Mouse (Mus musculus): ENCODE measurements around the gene Plekhh1. TPM values are rescaled to one million over a fixed set of nuclear protein-coding genes. Genes with fewer than 3 reads are reported as not detected.
A peak's percentile ranks its signal among the peaks of the same experiment; 100 is the strongest.
"Not testable (repeated sequence)": the region's sequence is repeated elsewhere in the genome, so short reads cannot be mapped to it uniquely, and the experiment has no call there.

Gene Plekhh1
- polyA plus RNA-seq, 1 experiment from 2014 or later: 2.1 TPM

GRCm38 (mm10) chr12:79005456-79005855, 23.5 kb upstream of the Plekhh1 start:
- Histone ChIP-seq H3K4me2 (peak overlapping the region; percentile 79), H3K27me3 (no peaks in the 10 kb centered on the region), H3K27ac (no peak overlapping the region), H3K36me3 (no peaks in the 10 kb centered on the region), H3K9me3 (no peaks in the 10 kb centered on the region), H3K9ac (0 out of 2 replicates have a peak overlapping the region, but pooled peaks have one; percentile 94), H3K4me1 (replicated peaks) (peaks cover 29% of the 10 kb centered on the region), H3K4me3 (peak overlapping the region; percentile 93)
- no peak for ATAC-seq (ENCODE audit: low FRiP score)
- 93% methylated on average over 5 of the region's 5 CpGs for WGBS

GRCm38 (mm10) chr12:79006076-79006475, 22.9 kb upstream of the Plekhh1 start:
- H3K36me3 ChIP-seq: no peaks in the 10 kb centered on the region
- no peaks in the 10 kb centered on the region for H3K9me3 ChIP-seq
- no peaks in the 10 kb centered on the region for H3K27me3 ChIP-seq
- peak overlapping the region; percentile 94 for H3K9ac ChIP-seq
- 38% methylated on average over 9 of the region's 9 CpGs for WGBS
- H3K4me3 ChIP-seq: peak overlapping the region; percentile 93
- no peak for ATAC-seq (ENCODE audit: low FRiP score)
- peak overlapping the region; percentile 79 for H3K4me2 ChIP-seq
- H3K27ac ChIP-seq: peak overlapping the region; percentile 94; the same call in 1 of the 2 replicates
- H3K4me1 ChIP-seq (replicated peaks): peaks cover 29% of the 10 kb centered on the region

GRCm38 (mm10) chr12:79006478-79007125, 22.4 kb upstream of the Plekhh1 start:
- peaks cover 29% of the 10 kb centered on the region for H3K4me1 ChIP-seq (replicated peaks)
- peak overlapping the region; percentile 94 for H3K9ac ChIP-seq
- H3K4me2 ChIP-seq: peak overlapping the region; percentile 79
- no peaks in the 10 kb centered on the region for H3K27me3 ChIP-seq
- H3K27ac ChIP-seq: peak overlapping the region; percentile 94
- under 1% methylated on average over 53 of the region's 53 CpGs for WGBS
- no peaks in the 10 kb centered on the region for H3K9me3 ChIP-seq
- H3K36me3 ChIP-seq: no peaks in the 10 kb centered on the region
- peak; percentile 83 for ATAC-seq (ENCODE audit: low FRiP score)
- peak overlapping the region; percentile 93 for H3K4me3 ChIP-seq

GRCm38 (mm10) chr12:79007126-79007753, 21.7 kb upstream of the Plekhh1 start, which contains the start of gene Tmem229b:
Tmem229b (minus strand) TSS chr12:79007627.
- Histone ChIP-seq H3K36me3 (no peaks in the 10 kb centered on the region), H3K4me3 (peak within 1 kb of the TSS; percentile 93), H3K9ac (peak within 1 kb of the TSS; percentile 94), H3K27me3 (no peaks in the 10 kb centered on the region), H3K9me3 (no peaks in the 10 kb centered on the region), H3K4me2 (peak within 1 kb of the TSS; percentile 79), H3K27ac (peak within 1 kb of the TSS; percentile 94), H3K4me1 (replicated peaks) (peaks cover 29% of the 10 kb centered on the region)
- peak; percentile 94 for ATAC-seq (ENCODE audit: low FRiP score)
- WGBS: 2% methylated on average over 43 of the region's 49 CpGs

- H3K36me3 ChIP-seq: no peaks in the 10 kb centered on the region
- H3K27ac ChIP-seq: no peak overlapping the region
- WGBS: 49% methylated on average over 3 of the region's 3 CpGs
- H3K4me2 ChIP-seq: no peak overlapping the region
- H3K9me3 ChIP-seq: no peaks in the 10 kb centered on the region
- H3K4me1 ChIP-seq (replicated peaks): peaks cover 17% of the 10 kb centered on the region
- no peak overlapping the region for H3K4me3 ChIP-seq
- H3K27me3 ChIP-seq: no peaks in the 10 kb centered on the region
- no peak for ATAC-seq (ENCODE audit: low FRiP score)
- no peak overlapping the region for H3K9ac ChIP-seq
Measured at GRCm38 (mm10) chr12:79010569-79010968, 18.4 kb upstream of the Plekhh1 start.

DNA sequence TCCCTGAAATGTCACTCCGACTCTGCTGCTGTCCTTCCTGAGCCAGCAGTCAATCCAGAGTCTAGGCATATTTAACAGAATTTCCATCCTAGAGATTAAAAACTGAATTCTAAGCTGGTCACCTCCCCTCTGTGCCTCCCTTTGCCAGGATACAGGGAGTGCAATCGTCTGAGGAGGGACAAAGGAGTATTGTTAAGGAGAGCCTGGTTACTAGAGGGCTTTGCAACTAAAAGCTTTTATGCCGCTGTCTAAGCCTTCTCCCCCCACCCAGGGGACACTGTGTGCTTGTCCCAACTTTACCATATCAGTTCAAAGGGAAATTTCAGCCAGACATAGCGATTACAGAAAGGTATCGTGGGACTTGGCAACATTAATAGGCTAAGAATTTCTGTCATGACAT, 12.9 kb upstream of the Plekhh1 start:
- Histone ChIP-seq H3K9ac (no peak overlapping the region), H3K9me3 (no peaks in the 10 kb centered on the region), H3K36me3 (no peaks in the 10 kb centered on the region), H3K27me3 (no peaks in the 10 kb centered on the region), H3K4me2 (no peak overlapping the region), H3K4me3 (no peak overlapping the region), H3K27ac (peak overlapping the region; percentile 18; the same call in 1 of the 2 replicates), H3K4me1 (replicated peaks) (peaks cover 8% of the 10 kb centered on the region)
- 23% methylated on average over 5 of the region's 5 CpGs for WGBS
- 0 out of 2 replicates have a peak, but pooled peaks have one; percentile 43 for ATAC-seq (ENCODE audit: low FRiP score)

DNA sequence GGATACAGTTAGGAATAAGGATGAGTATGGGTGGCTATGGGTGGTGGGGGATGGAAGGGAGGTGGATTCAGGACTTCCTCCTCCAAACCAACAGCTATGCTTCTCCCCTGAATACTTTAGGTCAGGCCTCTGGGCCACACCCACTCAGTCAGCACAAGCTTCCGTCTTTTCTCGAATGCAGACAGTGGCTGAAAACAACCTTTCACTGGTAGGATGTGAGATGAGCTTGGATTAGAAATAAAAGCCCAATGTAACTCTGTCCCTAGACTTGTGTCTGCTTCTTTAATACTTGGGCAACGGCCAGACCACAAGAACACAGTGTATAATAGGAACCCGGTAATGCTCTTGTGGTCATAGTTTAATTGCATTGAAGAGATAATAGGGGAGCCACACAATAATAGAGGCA, 11.0 kb upstream of the Plekhh1 start:
- H3K4me2 ChIP-seq: no peak overlapping the region
- ATAC-seq (ENCODE audit: low FRiP score): no peak
- no peak overlapping the region for H3K27ac ChIP-seq
- no peak overlapping the region for H3K4me3 ChIP-seq
- no peak overlapping the region for H3K9ac ChIP-seq
- H3K4me1 ChIP-seq (replicated peaks): peaks cover 8% of the 10 kb centered on the region
- no peaks in the 10 kb centered on the region for H3K27me3 ChIP-seq
- H3K36me3 ChIP-seq: no peaks in the 10 kb centered on the region
- 70% methylated on average over 4 of the region's 4 CpGs for WGBS
- H3K9me3 ChIP-seq: no peaks in the 10 kb centered on the region

GRCm38 (mm10) chr12:79021902-79022301, 7.1 kb upstream of the Plekhh1 start:
- WGBS: 89% methylated on average over 1 of the region's 1 CpGs

DNA sequence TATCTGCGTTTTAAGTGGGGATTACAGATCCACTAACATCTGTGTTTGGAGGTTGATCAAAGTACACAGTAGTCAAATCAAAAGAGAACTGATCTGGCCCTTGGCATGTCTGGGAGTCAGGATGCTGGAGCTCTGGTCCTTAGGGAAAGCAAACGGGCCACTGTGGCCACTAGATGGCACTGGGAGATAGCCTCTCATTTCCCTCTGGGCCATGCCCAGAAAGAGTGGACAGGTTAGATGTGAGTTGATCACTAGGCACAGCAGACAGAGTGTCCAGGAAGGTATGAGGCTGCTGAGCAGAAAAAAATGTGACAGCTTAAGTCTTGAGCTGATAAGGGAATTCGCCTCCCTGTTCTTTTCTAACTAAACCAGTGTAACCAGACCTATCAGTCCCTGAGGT, 6.1 kb upstream of the Plekhh1 start:
- Histone ChIP-seq H3K4me3 (no peak overlapping the region), H3K9me3 (no peaks in the 10 kb centered on the region), H3K4me1 (replicated peaks) (no peaks in the 10 kb centered on the region), H3K36me3 (no peaks in the 10 kb centered on the region), H3K27me3 (no peaks in the 10 kb centered on the region), H3K4me2 (no peak overlapping the region), H3K27ac (no peak overlapping the region), H3K9ac (no peak overlapping the region)
- WGBS: 10% methylated on average over 3 of the region's 3 CpGs
- ATAC-seq (ENCODE audit: low FRiP score): no peak

More at GRCm38 (mm10) chr12:79021902-79022301, 7.1 kb upstream of the Plekhh1 start:
- no peak overlapping the region for H3K9ac ChIP-seq
- H3K4me2 ChIP-seq: no peak overlapping the region
- H3K36me3 ChIP-seq: no peaks in the 10 kb centered on the region
- H3K4me3 ChIP-seq: no peak overlapping the region
- ATAC-seq (ENCODE audit: low FRiP score): no peak
- H3K27ac ChIP-seq: no peak overlapping the region
- no peaks in the 10 kb centered on the region for H3K27me3 ChIP-seq
- H3K9me3 ChIP-seq: no peaks in the 10 kb centered on the region
- no peaks in the 10 kb centered on the region for H3K4me1 ChIP-seq (replicated peaks)

DNA sequence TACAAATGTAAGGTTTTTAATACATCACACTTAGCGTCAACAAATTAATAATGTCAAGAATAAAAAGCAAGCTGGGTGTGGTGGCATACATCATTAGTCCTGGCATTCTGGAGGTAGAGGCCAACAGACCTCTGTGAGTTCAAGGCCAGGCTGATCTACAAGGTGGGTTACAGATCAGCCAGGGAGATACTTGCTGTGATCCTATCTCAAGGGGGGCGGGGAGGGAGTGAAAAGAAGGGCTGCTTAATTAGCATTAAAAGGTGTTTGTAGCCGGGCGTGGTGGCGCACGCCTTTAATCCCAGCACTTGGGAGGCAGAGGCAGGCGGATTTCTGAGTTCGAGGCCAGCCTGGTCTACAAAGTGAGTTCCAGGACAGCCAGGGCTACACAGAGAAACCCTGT, 1.4 kb upstream of the Plekhh1 start:
- H3K9me3 ChIP-seq; ATAC-seq (ENCODE audit: low FRiP score); H3K27me3 ChIP-seq; H3K9ac ChIP-seq; H3K4me2 ChIP-seq; H3K4me3 ChIP-seq; H3K36me3 ChIP-seq; H3K27ac ChIP-seq: not testable (repeated sequence)
- 88% methylated on average over 8 of the region's 8 CpGs for WGBS
- H3K4me1 ChIP-seq (replicated peaks): peaks cover 12% of the 10 kb centered on the region

DNA sequence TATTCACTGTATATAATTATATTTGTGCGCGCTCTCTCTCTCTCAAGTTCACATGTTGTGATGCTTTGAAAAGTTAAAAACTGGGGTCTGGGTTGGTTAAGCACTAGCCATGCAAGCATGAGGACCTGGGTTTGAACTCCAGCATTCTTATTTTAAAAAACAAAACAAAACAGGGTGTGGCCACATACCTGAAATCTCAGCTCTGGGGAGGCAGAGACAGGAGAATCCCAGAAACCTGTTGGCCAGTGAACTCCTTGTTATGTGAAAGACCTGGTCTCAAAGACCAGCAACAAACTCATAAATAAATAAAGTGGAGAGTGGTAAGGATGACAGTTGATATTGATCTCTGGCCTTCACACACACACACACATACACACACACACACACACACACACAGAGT, 5.4 kb downstream of the Plekhh1 start:
- WGBS: 98% methylated on average over 2 of the region's 2 CpGs

DNA sequence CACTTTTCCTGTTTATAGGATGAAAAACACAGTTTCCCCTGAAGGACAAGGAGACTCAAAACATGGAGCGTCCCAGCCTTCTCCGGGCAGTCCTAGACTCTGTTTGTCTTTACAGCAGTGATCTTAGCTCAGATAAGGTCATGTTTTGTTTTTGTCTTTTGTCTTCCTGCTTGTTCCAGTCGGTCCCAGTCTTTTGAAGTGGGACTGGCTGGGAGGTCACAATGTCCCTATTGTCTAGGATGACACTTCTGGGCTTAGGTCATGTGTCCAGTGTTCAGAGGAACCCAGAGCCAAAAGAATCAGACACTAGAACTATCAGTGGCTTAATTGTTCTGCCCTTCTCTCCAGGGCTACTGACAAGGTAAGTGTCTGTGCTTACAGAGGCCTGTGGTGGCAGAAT, 6.4 kb downstream of the Plekhh1 start:
- Histone ChIP-seq H3K27me3 (no peaks in the 10 kb centered on the region), H3K4me3 (no peak overlapping the region), H3K4me2 (no peak overlapping the region), H3K36me3 (no peaks in the 10 kb centered on the region), H3K27ac (no peak overlapping the region), H3K4me1 (replicated peaks) (no peaks in the 10 kb centered on the region), H3K9me3 (no peaks in the 10 kb centered on the region), H3K9ac (no peak overlapping the region)
- 2% methylated on average over 3 of the region's 3 CpGs for WGBS
- no peak for ATAC-seq (ENCODE audit: low FRiP score)

More for the DNA sequence above, 5.4 kb downstream of the Plekhh1 start:
- Histone ChIP-seq H3K4me3 (no peak overlapping the region), H3K4me1 (replicated peaks) (peaks cover 9% of the 10 kb centered on the region), H3K9me3 (no peaks in the 10 kb centered on the region), H3K27ac (no peak overlapping the region), H3K27me3 (no peaks in the 10 kb centered on the region), H3K9ac (no peak overlapping the region), H3K36me3 (no peaks in the 10 kb centered on the region), H3K4me2 (no peak overlapping the region)
- ATAC-seq (ENCODE audit: low FRiP score): no peak

- Histone ChIP-seq H3K4me1 (replicated peaks) (no peaks in the 10 kb centered on the region), H3K4me3 (no peak overlapping the region), H3K4me2 (no peak overlapping the region), H3K27me3 (no peaks in the 10 kb centered on the region), H3K9me3 (no peaks in the 10 kb centered on the region), H3K9ac (no peak overlapping the region), H3K27ac (no peak overlapping the region), H3K36me3 (peaks cover 21% of the 10 kb centered on the region; the same call in 1 of the 2 replicates)
- WGBS: 74% methylated on average over 8 of the region's 8 CpGs
- no peak for ATAC-seq (ENCODE audit: low FRiP score)
Measured at GRCm38 (mm10) chr12:79039708-79040107, 10.7 kb downstream of the Plekhh1 start.
